Mouse (Mus musculus) left cerebral cortex, adult 9 months (tissue): ENCODE data around the gene Arl5c.

Source experiments
- DNase-seq, 2 experiments: peaks; one replicate each; pipeline ENCODE4 v3.0.0; 2022; ENCODE audit warnings: low spot score in 2 of 2

Gene Arl5c

DNA sequence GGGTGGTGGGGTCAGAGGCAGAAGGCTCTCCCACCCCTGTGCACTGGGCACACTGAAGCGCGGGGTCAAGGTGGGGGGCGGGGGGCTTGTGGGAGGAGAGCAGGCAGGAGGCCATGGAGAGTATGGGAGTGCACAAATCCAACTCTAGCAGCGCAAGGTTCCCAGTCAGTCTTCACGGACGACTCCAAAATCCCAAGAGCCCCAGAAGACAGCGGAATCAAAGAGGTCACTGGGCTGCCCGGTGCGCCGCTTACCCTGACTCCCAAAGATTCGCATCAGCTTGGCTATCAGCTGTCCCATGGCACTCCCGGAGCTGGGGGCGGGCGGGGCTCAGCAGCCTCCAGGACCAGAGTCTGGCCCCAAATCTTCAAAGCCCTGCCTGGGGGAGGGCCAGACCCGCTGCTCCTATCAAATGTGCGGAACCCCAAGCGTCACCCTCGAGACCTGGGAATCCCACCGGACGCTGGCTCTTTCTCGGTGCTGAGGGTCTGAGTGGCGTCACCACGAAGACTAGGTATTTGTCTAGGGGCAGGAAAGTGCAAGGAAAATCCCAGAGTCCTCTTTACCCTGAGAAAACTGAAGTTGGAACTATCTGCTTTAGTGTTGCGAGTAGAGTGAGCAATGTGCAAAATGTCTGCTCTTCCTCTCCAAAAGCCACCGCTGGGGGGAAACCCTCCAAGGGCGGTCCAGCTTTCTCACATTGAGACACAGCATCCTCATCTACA is at the start of gene Arl5c:
TSS of gene Arl5c (minus strand) at position 618 of the 725 bp plus-strand sequence.
- no peak for DNase-seq

DNA sequence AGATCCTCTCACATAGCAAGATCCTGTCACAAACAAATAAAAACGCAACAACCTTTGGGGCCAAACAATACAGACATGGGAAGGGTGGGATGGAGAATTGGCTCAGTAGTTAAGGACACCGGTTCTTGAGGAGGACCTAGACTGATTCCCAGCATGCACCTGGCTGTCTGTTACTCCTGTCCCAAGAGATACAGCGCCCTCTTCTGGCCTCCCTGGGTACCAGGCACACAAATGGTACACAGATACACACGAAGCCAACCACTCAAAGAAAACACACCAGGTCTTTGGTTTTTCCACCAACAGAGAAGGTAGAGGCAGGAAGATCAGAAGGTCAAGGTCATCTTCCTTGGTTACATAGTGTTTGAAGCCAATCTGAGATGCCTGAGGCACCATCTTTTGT is 49.6 kb upstream of the Arl5c start:
- no peak for DNase-seq

DNA sequence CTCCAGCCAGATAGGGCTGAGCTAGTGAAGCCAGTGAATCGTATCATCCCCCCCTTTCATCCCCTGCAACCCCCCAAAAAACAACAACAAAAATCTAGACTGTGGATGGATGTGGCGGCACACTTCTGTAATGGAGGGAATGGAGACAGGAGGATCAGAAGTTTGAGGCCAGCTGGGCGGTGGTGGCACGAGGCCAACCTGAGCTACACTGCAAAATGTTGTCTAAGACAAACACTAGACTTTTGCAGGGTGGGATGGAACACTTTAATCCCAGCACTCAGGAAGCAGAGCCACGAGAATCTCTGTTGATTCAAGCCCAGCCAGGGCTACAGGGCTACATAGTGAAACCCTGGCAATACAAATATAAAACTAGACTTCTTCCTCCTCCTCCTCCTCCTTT is 48.1 kb upstream of the Arl5c start:
- DNase-seq, result no peak

DNA sequence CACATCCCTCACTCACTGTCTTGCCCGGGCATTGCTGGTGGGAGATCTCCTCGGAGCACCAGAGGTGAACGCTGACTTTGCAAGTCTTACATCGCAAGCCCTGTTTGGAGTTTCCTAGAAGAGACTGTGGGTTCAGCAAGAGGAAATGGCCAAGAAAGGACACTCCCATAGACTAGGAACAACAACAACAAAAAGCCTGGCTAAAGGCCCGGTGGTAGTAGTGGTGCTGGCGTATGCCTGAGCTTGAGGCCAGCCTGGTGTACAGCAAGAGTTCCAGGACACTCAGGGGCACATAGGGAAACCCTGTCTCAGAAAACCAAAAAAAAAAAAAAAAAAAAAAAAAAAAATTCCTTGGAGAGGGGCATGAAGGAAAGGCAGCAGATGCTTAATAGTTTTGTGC is 46.8 kb upstream of the Arl5c start:
- DNase-seq, result no peak

DNA sequence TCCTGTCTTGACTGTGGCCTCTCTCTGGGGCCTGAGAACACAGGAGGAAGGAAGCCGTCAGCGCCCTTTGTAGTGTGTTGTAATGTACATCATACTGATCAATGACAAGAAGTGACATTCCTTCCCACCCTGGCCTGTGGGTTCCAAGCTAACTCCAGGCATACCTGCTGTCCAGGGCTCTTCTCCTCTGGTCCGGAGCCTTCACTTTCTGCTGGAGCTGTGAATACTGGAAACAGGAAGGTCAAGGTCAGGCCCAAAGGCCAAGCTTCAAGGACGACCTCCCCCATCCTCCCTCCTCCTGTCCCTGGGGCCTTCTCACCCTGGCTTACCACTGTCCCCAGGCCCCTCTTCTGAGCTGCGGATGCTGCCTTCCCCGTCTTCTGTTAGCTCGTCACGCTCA is 45.0 kb upstream of the Arl5c start:
- DNase-seq, result no peak

DNA sequence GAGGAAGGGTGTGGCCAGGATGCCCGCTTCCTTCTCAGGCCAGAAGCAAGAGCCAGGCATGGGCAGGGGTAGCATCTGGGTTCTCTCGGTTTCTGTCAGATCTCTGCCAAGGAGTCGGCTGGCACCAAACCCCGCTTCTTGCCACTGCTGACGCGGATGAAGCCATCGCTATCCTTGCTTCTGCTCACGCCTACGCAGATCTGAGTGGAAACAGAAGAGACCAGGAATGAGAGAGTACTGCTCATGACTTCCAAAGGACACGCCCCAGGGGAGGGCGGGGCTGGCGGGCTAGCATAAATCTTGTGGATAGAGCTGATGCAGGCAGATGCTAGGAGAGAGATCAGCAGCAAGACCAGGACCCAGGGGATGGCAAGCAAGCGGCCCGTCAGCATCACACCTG is 41.9 kb upstream of the Arl5c start:
- peak in 1 of 2 experiments; percentile 86 for DNase-seq

DNA sequence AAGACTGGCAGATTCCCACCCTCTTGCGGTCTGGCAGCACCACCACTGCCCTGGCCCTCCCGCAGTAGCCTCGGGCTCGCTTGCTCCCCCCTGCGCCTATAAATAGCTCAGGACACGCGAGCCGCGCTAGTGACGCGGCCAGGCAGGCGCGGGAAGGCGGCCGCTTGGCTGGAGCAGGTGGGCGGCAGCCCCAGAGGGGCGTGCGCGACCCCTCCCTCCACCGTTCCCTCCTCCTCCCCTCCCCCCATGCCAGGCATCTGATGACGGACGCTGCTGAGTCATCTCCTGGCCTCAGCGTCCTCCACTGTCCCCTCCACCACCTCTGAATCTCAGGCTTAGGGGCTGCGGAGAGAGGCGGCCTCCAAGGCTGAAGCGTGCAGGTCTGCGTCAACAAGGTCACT is 40.0 kb upstream of the Arl5c start:
- DNase-seq, result no peak

DNA sequence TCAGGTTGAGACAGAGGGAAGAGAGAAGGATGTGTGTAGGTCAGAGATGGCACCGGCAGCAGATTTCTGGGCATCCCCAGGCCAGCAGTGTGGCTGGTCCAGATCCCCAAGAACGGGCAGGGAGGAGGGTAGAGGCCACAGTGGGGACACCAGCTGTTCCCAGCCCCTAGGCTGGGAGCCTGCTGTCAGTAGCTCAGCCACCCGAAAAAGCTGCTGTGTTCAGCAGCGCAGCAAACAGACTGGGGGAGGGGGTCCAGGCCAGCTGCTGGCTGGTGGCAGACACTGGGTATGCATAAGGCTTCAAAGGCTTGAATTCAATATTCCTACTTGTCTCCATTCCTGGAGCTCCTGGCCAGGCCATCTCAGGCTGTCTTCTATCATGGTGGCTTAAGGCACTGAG is 38.9 kb upstream of the Arl5c start:
- no peak for DNase-seq

DNA sequence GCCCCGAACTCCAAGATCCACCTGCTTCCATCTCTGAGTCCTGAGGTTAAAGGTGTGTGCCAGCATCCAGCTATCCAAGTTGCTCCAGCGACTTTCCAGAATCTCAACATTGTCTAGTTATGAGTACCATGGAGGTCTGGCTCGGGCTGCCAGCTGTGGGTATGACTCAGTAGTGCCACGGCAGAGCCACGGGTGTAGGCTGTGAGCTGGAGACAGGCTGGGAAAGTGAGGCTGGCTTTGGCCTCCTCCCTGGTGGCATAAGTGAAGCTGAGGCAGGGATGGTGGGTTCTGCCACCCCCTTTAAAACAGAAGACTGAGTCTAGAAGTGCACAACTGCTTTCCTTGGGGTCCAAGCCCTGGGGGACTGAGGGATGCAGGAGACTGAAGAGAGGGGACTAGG is 38.1 kb upstream of the Arl5c start:
- DNase-seq, result no peak

DNA sequence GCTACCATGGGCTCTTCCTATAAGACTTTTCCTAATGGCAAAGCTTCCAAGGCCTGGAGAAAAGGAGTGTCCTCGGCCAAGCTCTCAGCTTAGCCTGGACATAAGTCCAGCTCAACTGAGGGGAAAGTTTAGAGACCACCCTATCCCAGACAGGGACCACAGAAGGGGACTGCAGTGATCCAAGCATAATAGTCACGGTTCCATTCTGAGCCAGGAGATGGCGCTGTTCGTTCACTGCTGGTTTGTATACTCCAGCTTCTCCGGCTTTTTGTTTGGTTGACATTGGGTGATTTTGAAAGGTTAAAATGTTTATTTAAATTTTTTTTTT is 35.4 kb upstream of the Arl5c start:
- DNase-seq, result peak in 1 of 2 experiments; percentile 83

DNA sequence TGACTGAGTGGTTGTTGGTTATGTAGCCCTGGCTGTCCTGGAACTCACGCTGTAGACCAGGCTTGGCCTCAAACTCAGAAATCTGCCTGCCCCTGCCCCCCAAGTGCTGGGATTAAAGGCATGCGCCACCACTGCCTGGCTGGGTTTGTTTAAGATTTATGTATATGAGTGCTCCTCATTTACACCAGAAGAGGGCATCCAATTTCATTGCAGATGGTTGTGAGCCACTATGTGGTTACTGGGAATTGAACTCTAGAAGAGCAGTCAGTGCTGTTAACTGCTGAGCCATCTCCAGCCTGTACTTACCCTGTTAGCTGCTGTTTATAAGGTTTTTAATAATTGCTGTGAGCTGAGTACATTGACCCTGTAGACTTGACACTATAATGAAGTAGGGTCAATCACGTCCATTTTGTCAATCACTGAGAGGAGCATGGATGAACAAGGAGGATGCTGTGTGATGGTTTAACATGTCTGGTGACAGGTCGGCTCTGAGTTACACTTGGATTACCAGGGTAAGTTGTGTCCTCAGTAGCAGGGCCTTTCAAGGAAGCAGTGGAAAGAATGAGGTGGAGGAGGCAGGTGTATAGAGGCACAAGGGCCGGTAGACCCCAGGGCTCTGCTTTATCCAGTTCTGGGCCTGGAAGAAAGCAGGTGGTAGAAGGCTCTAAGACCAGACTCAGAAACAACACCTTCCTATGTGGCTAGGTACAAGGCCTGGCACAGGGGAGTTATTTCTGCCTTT is 34.9 kb upstream of the Arl5c start:
- DNase-seq, result no peak

DNA sequence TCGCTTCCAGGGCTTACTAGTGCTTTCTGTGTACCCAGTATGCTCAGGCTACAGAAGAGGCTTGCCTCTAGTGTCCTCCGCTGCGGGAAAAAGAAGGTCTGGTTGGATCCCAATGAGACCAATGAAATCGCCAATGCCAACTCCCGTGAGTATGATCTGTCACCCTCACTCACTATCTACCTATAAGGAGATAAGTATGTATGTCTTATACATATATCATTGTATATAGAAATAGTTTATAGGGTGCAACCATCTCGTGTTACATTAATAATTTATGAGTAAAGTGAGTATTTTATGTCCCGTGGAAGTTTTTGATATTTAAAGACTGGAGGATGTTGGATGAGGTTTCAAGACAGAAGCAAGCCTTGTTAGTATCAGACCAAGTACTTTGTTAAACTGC is 31.8 kb upstream of the Arl5c start:
- DNase-seq, result no peak

DNA sequence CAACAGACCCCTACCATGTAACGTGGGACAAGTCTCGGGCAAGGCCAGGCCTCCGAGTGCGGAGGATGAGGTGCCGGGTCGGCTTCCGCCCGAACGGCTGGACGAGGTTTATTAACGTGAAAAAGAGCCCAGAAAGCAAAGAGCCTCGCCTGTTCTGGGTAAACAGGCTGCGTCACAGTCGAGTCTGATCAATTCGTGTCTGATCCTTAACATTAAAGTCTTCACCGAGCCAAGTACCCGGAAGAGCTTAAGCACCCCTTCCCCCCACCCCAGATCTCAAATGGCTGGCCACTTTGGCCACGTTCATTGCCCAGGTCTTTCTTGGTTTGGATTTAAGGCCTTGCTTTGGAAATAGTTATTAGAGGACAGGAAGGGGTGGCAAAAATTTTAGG is 31.3 kb upstream of the Arl5c start:
- DNase-seq, result no peak

DNA sequence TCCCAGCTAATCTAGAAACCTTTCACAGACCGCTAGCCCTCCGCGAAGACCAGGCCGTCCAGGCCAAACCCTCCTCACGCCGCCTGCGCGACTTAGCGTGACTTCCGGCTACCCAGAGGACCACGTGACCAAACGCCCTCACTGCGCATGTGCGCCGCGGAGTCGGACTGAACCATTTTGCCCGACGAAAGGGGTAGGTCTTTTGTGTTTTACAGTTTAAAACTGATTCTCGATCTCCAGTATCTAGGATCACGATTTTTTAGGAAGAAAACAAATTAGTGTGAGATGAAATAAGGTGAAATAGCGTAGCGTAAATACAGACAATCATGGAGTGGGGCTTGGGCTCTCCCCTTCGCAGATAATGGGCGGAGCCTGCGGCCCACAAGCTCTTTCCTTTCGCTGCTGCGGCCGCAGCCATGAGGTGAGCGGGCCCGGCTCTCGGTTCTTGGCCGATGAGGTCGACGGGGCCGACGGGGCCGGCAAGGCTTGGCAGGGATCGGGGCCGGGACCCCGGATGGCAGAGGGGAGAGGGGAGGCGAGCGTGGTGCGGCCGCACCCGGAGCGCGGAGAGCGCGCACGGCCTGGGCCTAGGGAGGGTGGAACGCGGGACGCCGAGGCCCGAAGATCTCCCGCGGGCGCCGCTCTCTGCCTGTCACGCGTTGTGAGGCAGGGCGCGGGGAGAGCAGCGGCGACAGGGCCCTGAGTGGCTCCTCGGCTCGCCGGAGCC is 30.8 kb upstream of the Arl5c start, which contains the start of gene Rpl19:
TSS of gene Rpl19 (plus strand) at position 141 of the 727 bp plus-strand sequence.
- DNase-seq, result peak; percentile 82 to 94

DNA sequence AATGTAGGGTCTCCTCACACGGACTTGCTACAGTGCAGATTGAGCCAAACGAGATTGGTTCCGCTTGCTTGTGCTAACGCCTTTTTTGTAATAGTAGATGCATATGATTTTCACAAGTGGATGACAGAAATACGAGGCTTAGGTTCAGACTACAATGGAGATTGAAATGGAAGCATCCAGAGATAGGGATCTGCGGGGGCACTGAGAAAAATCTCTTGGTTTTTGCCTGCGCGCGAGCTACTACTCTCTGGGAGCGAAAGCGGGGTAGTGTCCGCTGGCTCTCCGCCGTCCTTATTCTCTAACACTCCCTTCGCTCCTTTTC is 30.2 kb upstream of the Arl5c start:
- DNase-seq, result no peak

DNA sequence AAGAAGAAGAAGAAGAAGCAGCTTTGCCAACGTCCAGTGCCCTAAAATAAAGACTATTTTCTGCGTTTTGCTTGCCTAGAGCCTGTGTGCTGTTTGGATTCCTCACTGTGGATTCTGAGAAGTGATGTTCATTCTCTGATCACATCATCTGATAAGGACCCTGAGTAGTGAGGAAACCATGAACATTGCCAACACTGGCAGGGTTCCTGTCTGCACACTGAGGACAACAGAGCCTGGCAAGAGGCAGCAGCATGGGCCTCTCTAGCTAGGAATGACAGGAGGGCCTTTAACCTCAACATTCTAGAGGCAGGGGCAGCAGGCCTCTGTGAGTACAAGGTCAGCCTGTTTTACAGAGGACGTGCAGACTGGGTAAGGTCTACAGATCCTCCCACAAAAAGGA is 28.5 kb upstream of the Arl5c start:
- no peak for DNase-seq

DNA sequence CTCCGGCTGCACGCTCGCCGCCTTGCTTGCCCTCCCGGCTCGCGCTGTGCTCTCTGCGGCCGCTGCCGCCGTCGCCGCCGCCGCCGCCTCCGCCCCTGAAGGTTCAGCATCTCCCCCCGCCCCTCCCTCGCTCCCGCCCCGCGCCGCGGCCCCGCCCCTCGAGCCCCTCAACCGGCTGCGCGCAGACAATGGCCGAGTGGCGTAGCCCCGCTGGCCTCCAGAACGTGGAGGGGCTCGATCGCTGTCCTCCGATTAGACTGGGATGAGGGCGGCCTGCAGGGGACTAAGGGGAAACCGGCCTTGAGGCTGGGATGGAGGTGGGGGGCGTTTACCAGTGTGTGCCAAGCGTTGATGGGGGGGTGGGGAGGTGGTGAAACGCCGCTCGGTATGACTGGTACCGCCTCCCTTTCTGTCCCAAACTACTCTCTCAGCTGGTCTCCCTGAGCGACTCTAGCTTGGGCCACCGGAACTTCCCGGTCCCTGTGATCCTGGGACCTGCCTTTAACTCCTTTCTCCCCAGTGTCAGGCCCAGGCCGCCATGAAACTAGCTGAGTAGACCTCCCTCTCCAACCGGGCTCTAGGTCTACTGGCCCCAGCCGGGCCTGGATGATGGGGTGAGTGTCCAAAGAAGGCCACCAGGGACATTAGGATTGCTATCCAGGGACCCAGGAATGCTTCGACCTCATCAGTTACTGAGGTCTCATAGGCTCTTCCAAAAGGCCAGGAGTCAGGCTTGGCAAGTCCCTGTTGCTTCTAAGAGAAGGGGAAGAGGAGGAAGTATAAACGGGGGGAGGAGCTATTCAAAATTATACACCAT is 26.8 kb upstream of the Arl5c start, which contains the start of gene Cacnb1:
TSS of gene Cacnb1 (minus strand) at position 480 of the 817 bp plus-strand sequence.
- DNase-seq, result no peak

DNA sequence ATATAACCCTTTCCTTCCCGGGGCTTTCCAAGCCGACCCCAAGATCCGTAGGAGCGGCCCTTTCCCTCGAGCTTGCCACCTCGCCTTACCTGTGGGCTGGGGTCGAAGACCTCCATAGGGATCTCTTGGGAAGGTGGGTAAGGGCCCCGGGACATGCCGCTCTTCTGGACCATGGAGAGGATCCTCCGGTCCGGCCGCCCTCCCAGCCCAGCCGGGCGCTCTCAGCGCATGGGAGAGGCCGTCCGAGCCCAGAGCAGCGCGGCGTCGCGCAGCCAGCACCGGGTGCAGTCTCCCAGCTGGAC is 26.2 kb upstream of the Arl5c start:
- no peak for DNase-seq

DNA sequence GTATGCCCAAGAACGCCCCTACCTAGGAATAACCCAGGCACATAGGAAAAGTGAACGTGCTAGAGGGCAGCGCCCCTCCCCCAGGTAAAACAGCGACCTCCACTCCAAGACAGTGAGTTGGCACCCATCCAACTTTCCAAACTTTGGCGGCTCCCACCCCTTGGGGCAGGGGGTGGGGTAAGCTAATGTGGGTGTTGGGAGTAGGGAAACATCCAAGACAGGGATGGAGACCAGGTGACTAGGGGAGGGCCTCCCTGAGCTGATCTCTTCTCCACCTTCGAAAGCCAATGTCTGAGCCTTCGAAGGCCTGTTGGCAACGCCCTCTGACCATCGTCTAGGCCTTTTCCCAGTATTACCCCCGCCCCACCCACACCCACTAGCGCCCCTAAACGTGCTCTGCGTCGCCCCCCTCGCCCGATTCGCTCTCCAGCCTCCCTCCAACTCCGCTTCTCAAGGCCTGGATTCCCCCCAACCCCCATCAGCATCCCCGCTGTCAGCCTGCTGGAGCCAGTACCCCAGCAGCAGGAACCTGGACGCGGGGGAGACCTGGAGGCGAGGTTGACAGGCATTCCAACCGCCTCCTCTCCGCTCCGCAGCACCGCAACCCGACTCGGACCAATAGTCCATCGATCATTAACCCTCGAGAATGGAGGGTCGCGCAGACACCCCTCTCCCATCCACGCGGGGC is 25.7 kb upstream of the Arl5c start:
- DNase-seq, result no peak

DNA sequence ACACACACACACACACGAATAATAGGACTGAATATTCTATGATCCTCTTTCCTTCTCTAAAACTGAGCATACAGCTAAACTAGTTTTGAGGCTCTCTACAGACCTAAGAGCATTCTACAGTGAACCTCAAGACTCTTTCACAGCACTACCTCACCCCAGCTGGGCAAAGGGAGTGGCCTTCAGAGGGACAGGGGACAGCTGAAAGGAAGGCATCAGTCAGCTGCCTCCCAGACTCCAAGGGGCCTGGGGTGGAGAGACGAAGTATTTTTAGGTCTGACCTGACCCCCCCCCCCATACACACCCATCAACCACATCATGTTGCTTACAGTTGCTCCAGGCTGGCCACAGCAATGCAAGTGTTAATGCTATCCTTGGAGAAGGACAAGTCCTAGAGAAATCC is 25.1 kb upstream of the Arl5c start:
- DNase-seq, result no peak

DNA sequence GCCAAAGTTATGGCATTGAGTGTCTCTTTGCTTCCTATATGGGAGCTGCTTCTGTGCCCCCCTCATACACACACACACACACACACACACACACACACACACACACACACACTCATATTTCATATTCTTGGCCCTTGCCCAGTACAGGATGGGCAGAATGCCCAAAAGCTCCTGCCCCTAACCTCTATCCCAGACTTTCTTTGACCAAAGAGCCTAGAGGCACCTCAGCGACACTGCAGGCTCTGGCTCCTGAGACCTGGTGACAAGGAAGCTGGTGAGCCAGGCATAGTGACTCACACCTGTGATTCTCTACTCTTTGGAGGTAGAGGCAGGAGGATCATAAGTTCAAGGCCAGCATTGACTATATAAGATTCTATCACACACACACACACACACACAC is 24.7 kb upstream of the Arl5c start:
- no peak for DNase-seq
